Mouse (Mus musculus) neural tube, embryonic 13.5 days (tissue): ENCODE results near the gene Maats1. TPM values are rescaled to one million over a fixed set of nuclear protein-coding genes. Genes with fewer than 3 reads are reported as not detected.

ENCODE experiments used
- ATAC-seq: fragments of 200-750 bp; cut with Nextera tagmentation; 2 replicates; pipeline ENCODE4 v1.8.0; 2017; ENCODE audit warnings: low read depth, mild to moderate bottlenecking, moderate TSS enrichment, moderate library complexity
- H3K27ac ChIP-seq: fragments of 300-500 bp; sonication (generic); replicated peaks from 2 replicates; pipeline ENCODE4 v1.5.1; 2015; ENCODE audit warnings: moderate library complexity, mild to moderate bottlenecking, inconsistent platforms
- H3K27me3 ChIP-seq: fragments of 300-500 bp; sonication (generic); 2 replicates; pipeline ENCODE4 v1.6.1; 2015; ENCODE audit warnings: mild to moderate bottlenecking, inconsistent platforms
- H3K36me3 ChIP-seq: fragments of 300-500 bp; sonication (generic); 2 replicates; pipeline ENCODE4 v1.6.1; 2015; ENCODE audit warnings: mild to moderate bottlenecking, inconsistent platforms
- H3K4me1 ChIP-seq: fragments of 300-500 bp; sonication (generic); replicated peaks from 2 replicates; pipeline ENCODE4 v1.6.1; 2015; ENCODE audit warnings: inconsistent platforms
- H3K4me2 ChIP-seq: fragments of 300-500 bp; sonication (generic); 2 replicates; pipeline ENCODE4 v1.6.1; 2015; ENCODE audit warnings: inconsistent platforms, mild to moderate bottlenecking, moderate library complexity
- H3K4me3 ChIP-seq: fragments of 300-500 bp; sonication (generic); 2 replicates; pipeline ENCODE4 v1.5.1; 2015; ENCODE audit warnings: mild to moderate bottlenecking, inconsistent platforms
- H3K9ac ChIP-seq: fragments of 300-500 bp; sonication (generic); 2 replicates; pipeline ENCODE4 v1.6.1; 2015; ENCODE audit warnings: moderate library complexity, mild to moderate bottlenecking, inconsistent platforms
- H3K9me3 ChIP-seq: fragments of 300-500 bp; sonication (generic); 2 replicates; pipeline ENCODE4 v1.6.1; 2016; ENCODE audit warnings: inconsistent platforms
- WGBS: fragments of 180-500 bp; shearing (Covaris S2); methylation state at CpG from one replicate; pipeline ENCODE4 v1.1.7; 2015; 5-methylcytosine and 5-hydroxymethylcytosine counted together
- polyA plus RNA-seq: library from polyadenylated mRNA; unstranded; fragments of >200 nt; fragmentation: Nextera tagmentation; extraction: Ambion mirVana; gene quantifications from 2 replicates; pipeline ENCODE4 v1.2.1, GENCODE M21; 2015

Maats1 gene
- polyA plus RNA-seq, 1 experiment from 2014 or later, result 0.36 TPM

- Histone ChIP-seq H3K4me2 (no peak overlapping the region), H3K4me3 (no peak overlapping the region), H3K9ac (no peak overlapping the region), H3K27ac (no peak overlapping the region), H3K27me3 (no peaks in the 10 kb centered on the region), H3K36me3 (no peaks in the 10 kb centered on the region), H3K4me1 (peaks cover 8% of the 10 kb centered on the region), H3K9me3 (no peaks in the 10 kb centered on the region)
- ATAC-seq, result no peak
- WGBS, result 85% methylated on average over 7 of the region's 7 CpGs
These were observed 59.3 kb downstream of the Maats1 start for GRCm38 (mm10) chr16:38282559-38283160.

- H3K4me1 ChIP-seq, result peaks cover 8% of the 10 kb centered on the region
- WGBS, result 85% methylated on average over 7 of the region's 7 CpGs
- H3K27ac ChIP-seq, result no peak overlapping the region
- no peaks in the 10 kb centered on the region for H3K9me3 ChIP-seq
- H3K4me3 ChIP-seq, result no peak overlapping the region
- H3K36me3 ChIP-seq, result no peaks in the 10 kb centered on the region
- no peak overlapping the region for H3K9ac ChIP-seq
- no peak for ATAC-seq
- no peaks in the 10 kb centered on the region for H3K27me3 ChIP-seq
- no peak overlapping the region for H3K4me2 ChIP-seq
These were observed 61.0 kb downstream of the Maats1 start for GRCm38 (mm10) chr16:38280951-38281350.

- Histone ChIP-seq H3K27me3 (no peaks in the 10 kb centered on the region), H3K4me3 (no peak overlapping the region), H3K4me2 (no peak overlapping the region), H3K36me3 (no peaks in the 10 kb centered on the region), H3K4me1 (peaks cover 8% of the 10 kb centered on the region), H3K9me3 (no peaks in the 10 kb centered on the region), H3K27ac (no peak overlapping the region), H3K9ac (no peak overlapping the region)
- 95% methylated on average over 5 of the region's 5 CpGs for WGBS
- no peak for ATAC-seq
These were observed 62.1 kb downstream of the Maats1 start for GRCm38 (mm10) chr16:38279794-38280193.

GRCm38 (mm10) chr16:38274737-38275136, 67.2 kb downstream of the Maats1 start:
- H3K4me1 ChIP-seq, result peaks cover 10% of the 10 kb centered on the region; the same call in 1 of the 2 replicates
- H3K4me3 ChIP-seq, result no peak overlapping the region
- no peak overlapping the region for H3K9ac ChIP-seq
- WGBS, result 73% methylated on average over 2 of the region's 2 CpGs
- no peak for ATAC-seq
- H3K27me3 ChIP-seq, result no peaks in the 10 kb centered on the region
- H3K9me3 ChIP-seq, result no peaks in the 10 kb centered on the region
- no peak overlapping the region for H3K27ac ChIP-seq
- no peak overlapping the region for H3K4me2 ChIP-seq
- H3K36me3 ChIP-seq, result no peaks in the 10 kb centered on the region

GRCm38 (mm10) chr16:38272483-38272882, 69.5 kb downstream of the Maats1 start:
- ATAC-seq, result no peak
- H3K36me3 ChIP-seq, result no peaks in the 10 kb centered on the region
- WGBS, result 29% methylated on average over 5 of the region's 5 CpGs
- H3K4me1 ChIP-seq, result peaks cover 10% of the 10 kb centered on the region; the same call in 1 of the 2 replicates
- H3K9me3 ChIP-seq, result no peaks in the 10 kb centered on the region
- no peak overlapping the region for H3K4me2 ChIP-seq
- no peak overlapping the region for H3K27ac ChIP-seq
- no peaks in the 10 kb centered on the region for H3K27me3 ChIP-seq
- H3K4me3 ChIP-seq, result no peak overlapping the region
- no peak overlapping the region for H3K9ac ChIP-seq

GRCm38 (mm10) chr16:38271601-38272000, 70.3 kb downstream of the Maats1 start:
- no peaks in the 10 kb centered on the region for H3K27me3 ChIP-seq
- H3K36me3 ChIP-seq, result no peaks in the 10 kb centered on the region
- H3K9me3 ChIP-seq, result no peaks in the 10 kb centered on the region
- no peak overlapping the region for H3K27ac ChIP-seq
- no peak overlapping the region for H3K4me3 ChIP-seq
- H3K4me1 ChIP-seq, result peaks cover 10% of the 10 kb centered on the region; the same call in 1 of the 2 replicates
- 81% methylated on average over 3 of the region's 3 CpGs for WGBS
- H3K9ac ChIP-seq, result no peak overlapping the region
- no peak for ATAC-seq
- H3K4me2 ChIP-seq, result no peak overlapping the region

- ATAC-seq, result no peak
- Histone ChIP-seq H3K4me2 (no peak overlapping the region), H3K9me3 (no peaks in the 10 kb centered on the region), H3K36me3 (no peaks in the 10 kb centered on the region), H3K27me3 (no peaks in the 10 kb centered on the region), H3K4me3 (no peak overlapping the region), H3K27ac (no peak overlapping the region), H3K9ac (no peak overlapping the region), H3K4me1 (no peaks in the 10 kb centered on the region)
- WGBS, result 92% methylated on average over 9 of the region's 9 CpGs
These were observed 86.0 kb downstream of the Maats1 start for GRCm38 (mm10) chr16:38255927-38256326.

GRCm38 (mm10) chr16:38255107-38255506, 86.8 kb downstream of the Maats1 start:
- Histone ChIP-seq H3K4me3 (no peak overlapping the region), H3K36me3 (no peaks in the 10 kb centered on the region), H3K9me3 (no peaks in the 10 kb centered on the region), H3K4me2 (no peak overlapping the region), H3K4me1 (no peaks in the 10 kb centered on the region), H3K9ac (no peak overlapping the region), H3K27ac (no peak overlapping the region), H3K27me3 (no peaks in the 10 kb centered on the region)
- no peak for ATAC-seq
- 80% methylated on average over 4 of the region's 4 CpGs for WGBS

GRCm38 (mm10) chr16:38254001-38254400, 87.9 kb downstream of the Maats1 start:
- no peak overlapping the region for H3K4me3 ChIP-seq
- no peak for ATAC-seq
- no peaks in the 10 kb centered on the region for H3K9me3 ChIP-seq
- H3K27ac ChIP-seq, result no peak overlapping the region
- H3K4me2 ChIP-seq, result no peak overlapping the region
- WGBS, result 90% methylated on average over 14 of the region's 14 CpGs
- no peak overlapping the region for H3K9ac ChIP-seq
- no peaks in the 10 kb centered on the region for H3K4me1 ChIP-seq
- H3K36me3 ChIP-seq, result no peaks in the 10 kb centered on the region
- H3K27me3 ChIP-seq, result no peaks in the 10 kb centered on the region

- Histone ChIP-seq H3K4me3 (no peak overlapping the region), H3K27me3 (no peaks in the 10 kb centered on the region), H3K4me2 (no peak overlapping the region), H3K4me1 (peaks cover 4% of the 10 kb centered on the region), H3K9me3 (no peaks in the 10 kb centered on the region), H3K27ac (no peak overlapping the region), H3K9ac (no peak overlapping the region), H3K36me3 (0 out of 2 replicates have a peak, but pooled peaks cover 4% of the 10 kb centered on the region)
- ATAC-seq, result no peak
- WGBS, result 88% methylated on average over 6 of the region's 6 CpGs
These were observed 91.5 kb downstream of the Maats1 start for GRCm38 (mm10) chr16:38250467-38250866.

GRCm38 (mm10) chr16:38248331-38248961, 93.5 kb downstream of the Maats1 start:
- Histone ChIP-seq H3K9me3 (no peaks in the 10 kb centered on the region), H3K4me2 (no peak overlapping the region), H3K9ac (no peak overlapping the region), H3K27me3 (no peaks in the 10 kb centered on the region), H3K36me3 (0 out of 2 replicates have a peak, but pooled peaks cover 9% of the 10 kb centered on the region), H3K27ac (no peak overlapping the region), H3K4me3 (no peak overlapping the region), H3K4me1 (peaks cover 4% of the 10 kb centered on the region)
- peak; percentile 30; the same call in 1 of the 2 replicates for ATAC-seq
- 46% methylated on average over 13 of the region's 13 CpGs for WGBS
